Mouse (Mus musculus) bone marrow, adult 2 months (tissue): ENCODE results near the gene Zfp282.
A peak's percentile ranks its signal among the peaks of the same experiment; 100 is the strongest.

Experiments
- CTCF ChIP-seq: fragments of 200-500 bp; IDR thresholded peaks from 2 replicates; pipeline ENCODE4 v1.5.1; 2011; ENCODE audit warnings: low read length, control low read depth; ENCODE audit not compliant: control insufficient read depth, insufficient read depth
- POLR2A ChIP-seq: fragments of 200-500 bp; IDR thresholded peaks from 2 replicates; pipeline ENCODE4 v1.6.1; 2011; ENCODE audit warnings: low read depth, mild to moderate bottlenecking, control low read depth, low read length, borderline replicate concordance; ENCODE audit not compliant: control insufficient read depth

DNA sequence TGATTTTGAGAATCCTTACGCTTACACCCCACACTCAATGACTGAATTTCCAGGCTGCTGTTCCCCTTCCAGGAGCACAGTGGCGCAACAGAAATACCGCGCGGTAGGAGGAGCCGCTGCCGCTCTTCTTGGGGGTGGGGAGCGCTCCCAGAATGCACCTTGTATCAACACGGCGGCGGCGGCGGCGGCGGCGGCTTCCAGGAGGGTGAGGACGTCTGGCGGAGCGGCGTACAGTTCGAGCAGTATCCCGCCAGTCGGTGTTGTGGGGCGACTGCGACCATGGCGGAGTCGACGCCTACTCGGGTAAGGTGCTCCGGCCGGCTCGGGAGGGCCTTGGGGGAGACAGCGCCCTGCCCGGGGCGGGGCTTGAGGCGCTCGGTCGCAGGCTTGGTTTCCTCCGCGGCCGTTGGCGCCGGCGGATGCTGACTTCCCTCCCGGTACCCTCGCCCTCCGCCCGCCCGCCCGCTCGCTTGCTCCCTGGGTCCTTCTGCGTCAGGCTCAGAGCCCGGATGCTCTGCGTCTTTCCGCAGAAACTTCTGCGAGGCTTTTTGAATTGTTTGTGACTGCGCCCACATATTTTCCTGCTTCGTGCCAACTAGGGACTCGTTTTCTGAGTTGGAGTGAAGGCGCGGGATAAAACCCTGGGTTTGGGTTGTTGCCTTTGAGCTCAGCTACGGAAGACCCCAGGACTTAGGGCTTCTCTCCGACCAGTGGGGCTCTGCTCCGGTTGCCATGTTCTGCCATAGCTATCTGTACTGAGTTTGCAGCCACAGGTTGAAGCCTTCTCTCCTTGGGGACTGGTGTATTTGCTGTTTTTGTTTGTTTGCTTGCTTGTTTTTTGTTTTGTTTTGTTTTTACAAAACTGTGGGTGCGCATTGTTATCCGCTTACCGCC, 43.7 kb downstream of the Zfp282 start, which contains the start of gene Zfp212:
- TF ChIP-seq CTCF (peak; percentile 35; the same call in 1 of the 2 replicates), POLR2A (peak; percentile 44; the same call in 1 of the 2 replicates)
